In the genomic region with DNA sequence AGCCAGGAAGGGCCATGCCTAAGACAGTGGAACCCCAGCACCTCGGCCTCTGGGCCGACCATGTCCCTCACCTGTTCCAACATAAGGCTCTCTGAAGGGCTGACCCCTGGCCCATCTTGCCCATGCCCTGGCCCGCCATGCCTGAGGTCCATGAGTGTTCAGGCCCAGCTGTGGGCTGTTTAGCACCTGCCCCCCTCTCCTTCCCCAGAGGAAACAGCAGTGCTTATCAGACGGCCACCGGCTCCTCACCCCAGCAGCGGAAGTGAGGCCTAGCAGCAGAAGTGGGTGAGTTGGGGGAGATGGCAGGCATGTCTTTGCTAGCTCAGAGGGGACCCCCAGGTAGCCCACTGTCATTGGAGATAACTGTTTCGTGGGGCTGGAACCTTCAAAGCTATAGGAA, we compare ENCODE assay signal across 8 mouse cellular contexts. TPM values are rescaled to one million over a fixed set of nuclear protein-coding genes. Genes with fewer than 3 reads are reported as not detected.
A peak's percentile ranks its signal among the peaks of the same experiment; 100 is the strongest.
DNase-seq lines count a peak whose midpoint lies in the region; ATAC-seq and TF ChIP-seq lines count a peak whose summit lies in the region.

No protein-coding gene starts in this region.

- peak overlapping the region; percentile 47 for H3K4me2 ChIP-seq in heart, embryonic 16.5 days (ENCODE audit: low read depth, low read length)
- H3K4me2 ChIP-seq in intestine, postnatal 0 days (replicated peaks; ENCODE audit: low read depth) = peak overlapping the region; percentile 64

- peak overlapping the region; percentile 54; the same call in 1 of the 2 replicates for H3K27ac ChIP-seq in heart, embryonic 16.5 days (ENCODE audit: low read length)
- no peak overlapping the region for H3K27ac ChIP-seq in intestine, postnatal 0 days (ENCODE audit: low read depth, low read length)

- peak overlapping the region; percentile 62 for H3K9ac ChIP-seq in heart, embryonic 16.5 days (ENCODE audit: low read length)
- peak overlapping the region; percentile 40; the same call in 1 of the 2 replicates for H3K9ac ChIP-seq in intestine, postnatal 0 days (ENCODE audit: low read depth, low read length)

- H3K4me1 ChIP-seq in heart, embryonic 16.5 days (ENCODE audit: control insufficient read depth, insufficient read depth, low read length) = peaks cover 11% of the 10 kb centered on the region
- H3K4me1 ChIP-seq in G1E (ENCODE audit: insufficient read depth, low read depth, low read length) = peaks cover 81% of the 10 kb centered on the region
- peaks cover 4% of the 10 kb centered on the region; the same call in 1 of the 2 replicates for H3K4me1 ChIP-seq in intestine, postnatal 0 days (replicated peaks; ENCODE audit: control insufficient read depth, insufficient read depth, low read length)

- 54% methylated on average over 7 of the region's 7 CpGs for WGBS in heart, embryonic 16.5 days
- 77% methylated on average over 7 of the region's 7 CpGs for WGBS in intestine, postnatal 0 days

- peaks cover 26% of the 10 kb centered on the region for H3K36me3 ChIP-seq in heart, embryonic 16.5 days (ENCODE audit: control insufficient read depth, insufficient read depth)
- peaks cover 83% of the 10 kb centered on the region for H3K36me3 ChIP-seq in G1E (replicated peaks)
- peaks cover 29% of the 10 kb centered on the region for H3K36me3 ChIP-seq in intestine, postnatal 0 days (ENCODE audit: control insufficient read depth, insufficient read depth)

- no peak for ATAC-seq in heart, embryonic 16.5 days (replicated peaks; ENCODE audit: extremely low read depth, insufficient read depth, low FRiP score)
- peak; percentile 42 for ATAC-seq in G1E (ENCODE audit: extremely low read depth, insufficient number of reproducible peaks, low FRiP score, poor library complexity, severe bottlenecking)
- ATAC-seq in intestine, postnatal 0 days = no peak

- DNase-seq in heart, adult 18-20 months = no peak
- peak; percentile 81 for DNase-seq in G1E (ENCODE audit: low spot score)
- peak; percentile 68 to 72 for DNase-seq in spleen, postnatal 36 days (ENCODE audit: low spot score in 2 of 2)
- no peak for DNase-seq in kidney, adult 11 months
- DNase-seq in layer of hippocampus, postnatal 14 days (ENCODE audit: low spot score in 2 of 2) = no peak
- DNase-seq in left cerebral cortex, adult 18-20 months (ENCODE audit: low spot score in 2 of 2) = no peak

- no peak for TF ChIP-seq CTCF in G1E (IDR thresholded peaks at IDR 0.05; ENCODE audit: low read depth, low read length)
- TF ChIP-seq CTCF in intestine, postnatal 0 days (IDR thresholded peaks at IDR 0.05; ENCODE audit: low read depth) = no peak

- H3K9me3 ChIP-seq in heart, embryonic 16.5 days (replicated peaks; ENCODE audit: control insufficient read depth, low read length) = no peaks in the 10 kb centered on the region
- no peaks in the 10 kb centered on the region for H3K9me3 ChIP-seq in G1E (replicated peaks)
- H3K9me3 ChIP-seq in intestine, postnatal 0 days (ENCODE audit: control insufficient read depth) = no peaks in the 10 kb centered on the region

- H3K27me3 ChIP-seq in heart, embryonic 16.5 days (ENCODE audit: control insufficient read depth, insufficient read depth, low read length) = no peaks in the 10 kb centered on the region
- H3K27me3 ChIP-seq in G1E (ENCODE audit: insufficient read depth, low read length) = no peaks in the 10 kb centered on the region
- no peaks in the 10 kb centered on the region for H3K27me3 ChIP-seq in intestine, postnatal 0 days (replicated peaks; ENCODE audit: control insufficient read depth, insufficient read depth, low read length)

- peak overlapping the region; percentile 36 for H3K4me3 ChIP-seq in heart, embryonic 16.5 days (ENCODE audit: low read length)
- peak overlapping the region; percentile 78 for H3K4me3 ChIP-seq in G1E (ENCODE audit: low read depth, low read length)
- peak overlapping the region; percentile 29; the same call in 1 of the 2 replicates for H3K4me3 ChIP-seq in intestine, postnatal 0 days (ENCODE audit: low read depth, low read length)

RNA-seq across cellular contexts. Expression of a gene that starts 0.9 kb away (rescaled TPM):
- polyA plus RNA-seq in heart, embryonic 16.5 days (2015; fragmentation: Nextera tagmentation; extraction: Ambion mirVana) = 3.2 and 5.9 TPM in 2 replicates
- total RNA-seq in heart, adult 18-20 months (2021) = 1 to 10 TPM in 1 of 2 experiments, under 1 TPM in 1; 0.42 to 2.0 TPM
- 26.1 and 31.4 TPM in 2 replicates for total RNA-seq in G1E (2014; fragmentation: Nextera tagmentation)
- total RNA-seq in G1E (2017) = 63.5 and 81.7 TPM in 2 replicates
- 126 and 144 TPM in 2 replicates for polyA plus RNA-seq in G1E (2012)
- 1.1 and 1.2 TPM in 2 replicates for polyA plus RNA-seq in intestine, postnatal 0 days (2015; fragmentation: Nextera tagmentation; extraction: Ambion mirVana)
- 1 to 10 TPM; 1.3 to 2.1 TPM for total RNA-seq in layer of hippocampus, postnatal 14 days (2021)
- 1 to 10 TPM; 1.8 to 2.7 TPM for total RNA-seq in left cerebral cortex, adult 18-20 months (2021)

RNA-seq across cellular contexts. Expression of a gene that starts 10.0 kb away (rescaled TPM):
- 143 and 153 TPM in 2 replicates for polyA plus RNA-seq in heart, embryonic 16.5 days (2015; fragmentation: Nextera tagmentation; extraction: Ambion mirVana)
- total RNA-seq in heart, adult 18-20 months (2021) = 100 to 1,000 TPM in 1 of 2 experiments, 10 to 100 TPM in 1; 93.3 to 109 TPM
- 160 and 169 TPM in 2 replicates for total RNA-seq in G1E (2014; fragmentation: Nextera tagmentation)
- total RNA-seq in G1E (2017) = 55.9 and 61.6 TPM in 2 replicates
- polyA plus RNA-seq in G1E (2012) = 499 and 545 TPM in 2 replicates
- 179 and 201 TPM in 2 replicates for polyA plus RNA-seq in intestine, postnatal 0 days (2015; fragmentation: Nextera tagmentation; extraction: Ambion mirVana)
- 100 to 1,000 TPM; 287 to 295 TPM for total RNA-seq in layer of hippocampus, postnatal 14 days (2021)
- total RNA-seq in left cerebral cortex, adult 18-20 months (2021) = 100 to 1,000 TPM; 464 to 477 TPM

RNA-seq across cellular contexts. Expression of a gene that starts 46.7 kb away (rescaled TPM):
- polyA plus RNA-seq in heart, embryonic 16.5 days (2015; fragmentation: Nextera tagmentation; extraction: Ambion mirVana) = 22.7 and 23.2 TPM in 2 replicates
- total RNA-seq in heart, adult 18-20 months (2021) = 1 to 10 TPM; 5.2 to 7.8 TPM
- total RNA-seq in G1E (2014; fragmentation: Nextera tagmentation) (50.1 and 58.1 TPM in 2 replicates), G1E (2017) (17.2 and 19.8 TPM in 2 replicates)
- polyA plus RNA-seq in G1E (2012) = 65.2 and 80.7 TPM in 2 replicates
- 7.4 and 8.8 TPM in 2 replicates for polyA plus RNA-seq in intestine, postnatal 0 days (2015; fragmentation: Nextera tagmentation; extraction: Ambion mirVana)
- 10 to 100 TPM; 22.0 to 25.3 TPM for total RNA-seq in layer of hippocampus, postnatal 14 days (2021)
- total RNA-seq in left cerebral cortex, adult 18-20 months (2021) = 10 to 100 TPM; 21.8 to 22.3 TPM

RNA-seq across cellular contexts. Expression of a gene that starts 49.1 kb away (rescaled TPM):
- polyA plus RNA-seq in heart, embryonic 16.5 days (2015; fragmentation: Nextera tagmentation; extraction: Ambion mirVana) = 661 and 709 TPM in 2 replicates
- total RNA-seq in heart, adult 18-20 months (2021) = 100 to 1,000 TPM in 1 of 2 experiments, 10 to 100 TPM in 1; 98.0 to 107 TPM
- total RNA-seq in G1E (2014; fragmentation: Nextera tagmentation) (692 and 699 TPM in 2 replicates), G1E (2017) (721 and 745 TPM in 2 replicates)
- 230 and 336 TPM in 2 replicates for polyA plus RNA-seq in G1E (2012)
- 1,144 and 1,190 TPM in 2 replicates for polyA plus RNA-seq in intestine, postnatal 0 days (2015; fragmentation: Nextera tagmentation; extraction: Ambion mirVana)
- total RNA-seq in layer of hippocampus, postnatal 14 days (2021) = 100 to 1,000 TPM; 338 to 355 TPM
- total RNA-seq in left cerebral cortex, adult 18-20 months (2021) = 100 to 1,000 TPM; 246 to 269 TPM

RNA-seq across cellular contexts. Expression of a gene that starts 50.2 kb away (rescaled TPM):
- 79.8 and 89.2 TPM in 2 replicates for polyA plus RNA-seq in heart, embryonic 16.5 days (2015; fragmentation: Nextera tagmentation; extraction: Ambion mirVana)
- 10 to 100 TPM; 24.7 to 27.6 TPM for total RNA-seq in heart, adult 18-20 months (2021)
- total RNA-seq in G1E (2014; fragmentation: Nextera tagmentation) = not detected in 2 replicates
- total RNA-seq in G1E (2017) = 0.12 and 0.27 TPM in 2 replicates
- polyA plus RNA-seq in G1E (2012) = 0.08 TPM in 1 of 2 replicates, not detected in the other
- 15.7 and 16.1 TPM in 2 replicates for polyA plus RNA-seq in intestine, postnatal 0 days (2015; fragmentation: Nextera tagmentation; extraction: Ambion mirVana)
- total RNA-seq in layer of hippocampus, postnatal 14 days (2021) = 1 to 10 TPM; 5.7 to 7.8 TPM
- total RNA-seq in left cerebral cortex, adult 18-20 months (2021) = 1 to 10 TPM; 7.3 to 7.9 TPM

Comparison
In these comparisons a context has a peak if more than half of its experiments do, and no peak if none do; other contexts are left out.
1. DNase-seq: peak in G1E (single experiment) and spleen, postnatal 36 days (2 of 2); none in heart, adult 18-20 months (0 of 2), kidney, adult 11 months (single experiment), layer of hippocampus, postnatal 14 days (0 of 2) and left cerebral cortex, adult 18-20 months (0 of 2).
2. RNA of a gene that starts 0.9 kb away (total RNA-seq): 26.1 to 81.7 TPM in G1E; 1.8 to 2.7 TPM in left cerebral cortex, adult 18-20 months, 1.3 to 2.1 TPM in layer of hippocampus, postnatal 14 days and 0.42 to 2.0 TPM in heart, adult 18-20 months; every median in the first group is over 4 times any median in the second.
3. Peak in every context shown above with its lines, with median percentiles within 50 percentile points of each other: H3K4me3 ChIP-seq.